Mouse (Mus musculus) myocyte (in vitro differentiated cells): ENCODE data around the gene Zbtb38. TPM values are rescaled to one million over a fixed set of nuclear protein-coding genes. Genes with fewer than 3 reads are reported as not detected.

ENCODE experiments used
- H3K27me3 ChIP-seq: one replicate; pipeline ENCODE4 v1.6.1; 2011; ENCODE audit not compliant: control insufficient read depth, insufficient read depth, insufficient read length
- H3K36me3 ChIP-seq: one replicate; pipeline ENCODE4 v1.6.1; 2011; ENCODE audit not compliant: control insufficient read depth, insufficient read depth
- H3K4me2 ChIP-seq: one replicate; pipeline ENCODE4 v1.6.1; 2011; ENCODE audit warnings: low read depth, control low read depth
- H3K4me3 ChIP-seq: one replicate; pipeline ENCODE4 v1.5.1; 2011; ENCODE audit warnings: mild to moderate bottlenecking, control low read depth, moderate library complexity
- H3K79me2 ChIP-seq: one replicate; pipeline ENCODE4 v1.6.1; 2011; ENCODE audit not compliant: control insufficient read depth, insufficient read depth
- H3ac ChIP-seq: one replicate; pipeline ENCODE4 v1.6.1; 2011; ENCODE audit not compliant: control insufficient read depth, insufficient read length
- CEBPB ChIP-seq: IDR thresholded peaks from 2 replicates; pipeline ENCODE4 v1.6.1; 2011; ENCODE audit warnings: mild to moderate bottlenecking, moderate library complexity; ENCODE audit not compliant: poor library complexity, insufficient read depth, severe bottlenecking
- E2F4 ChIP-seq: IDR thresholded peaks from one replicate; pipeline ENCODE4 v1.6.1; 2011; ENCODE audit warnings: mild to moderate bottlenecking, control low read depth, moderate library complexity; ENCODE audit not compliant: insufficient read depth
- MAX ChIP-seq: IDR thresholded peaks from one replicate; pipeline ENCODE4 v1.6.1; 2011; ENCODE audit warnings: low read depth, mild to moderate bottlenecking, control low read depth
- MYOD1 ChIP-seq, 3 experiments: IDR thresholded peaks; one replicate each; pipeline ENCODE4 v1.6.1; 2011; ENCODE audit warnings: control low read depth in 2 of 3, low read depth in 2 of 3, mild to moderate bottlenecking in 2 of 3, moderate library complexity in 1 of 3; ENCODE audit not compliant: insufficient read length in 2 of 3, control insufficient read depth in 1 of 3
- MYOG ChIP-seq, 3 experiments: IDR thresholded peaks; one replicate each; pipeline ENCODE4 v1.6.1; 2011; ENCODE audit warnings: control low read depth in 2 of 3, low read depth in 2 of 3, mild to moderate bottlenecking in 2 of 3; ENCODE audit not compliant: insufficient read length in 2 of 3, control insufficient read depth in 1 of 3, insufficient read depth in 1 of 3
- POLR2A ChIP-seq: IDR thresholded peaks from one replicate; pipeline ENCODE4 v1.6.1; 2011; ENCODE audit warnings: low read depth, mild to moderate bottlenecking, control low read depth, moderate library complexity; ENCODE audit not compliant: insufficient read length
- POLR2AphosphoS2 ChIP-seq: IDR thresholded peaks from one replicate; pipeline ENCODE4 v1.6.1; 2011; ENCODE audit warnings: low read depth, control low read depth; ENCODE audit not compliant: insufficient read length
- REST ChIP-seq: IDR thresholded peaks from one replicate; pipeline ENCODE4 v1.6.1; 2011; ENCODE audit warnings: mild to moderate bottlenecking, control low read depth, moderate library complexity; ENCODE audit not compliant: insufficient read depth, insufficient read length
- SRF ChIP-seq: IDR thresholded peaks from one replicate; pipeline ENCODE4 v1.6.1; 2011; ENCODE audit warnings: low read depth; ENCODE audit not compliant: control insufficient read depth, insufficient read length
- TCF12 ChIP-seq: IDR thresholded peaks from one replicate; pipeline ENCODE4 v1.6.1; 2011; ENCODE audit warnings: mild to moderate bottlenecking, control low read depth; ENCODE audit not compliant: poor library complexity, insufficient read depth, severe bottlenecking
- TCF3 ChIP-seq: IDR thresholded peaks from one replicate; pipeline ENCODE4 v1.6.1; 2011; ENCODE audit warnings: low read depth, control low read depth; ENCODE audit not compliant: insufficient read length
- USF1 ChIP-seq: IDR thresholded peaks from one replicate; pipeline ENCODE4 v1.6.1; 2011; ENCODE audit warnings: low read depth, mild to moderate bottlenecking, control low read depth, moderate library complexity
- polyA plus RNA-seq: library from polyadenylated mRNA; unstranded; fragments of >200 nt; fragmentation: generic; extraction: Trizol; gene quantifications from one replicate; pipeline ENCODE4 v1.2.1, GENCODE M21; 2012; ENCODE audit warnings: missing spikeins

Gene Zbtb38
- polyA plus RNA-seq, 1 experiment, result 9.1 TPM

GRCm38 (mm10) chr9:96716735-96717444 is 35.7 kb downstream of the Zbtb38 start:
- H3K4me2 ChIP-seq, result no peak overlapping the region
- H3K79me2 ChIP-seq, result peaks cover 63% of the 10 kb centered on the region
- no peak for TF ChIP-seq POLR2A
- TF ChIP-seq E2F4, result no peak
- TF ChIP-seq MAX, result no peak
- TF ChIP-seq POLR2AphosphoS2, result no peak
- H3K27me3 ChIP-seq, result no peaks in the 10 kb centered on the region
- H3K4me3 ChIP-seq, result no peak overlapping the region
- H3K36me3 ChIP-seq, result peaks cover 16% of the 10 kb centered on the region
- no peak overlapping the region for H3ac ChIP-seq

- TF ChIP-seq E2F4 (no peak), CEBPB (no peak), POLR2AphosphoS2 (no peak), TCF12 (no peak), MYOD1 (IDR thresholded peaks at IDR 0.05; ENCODE audit: control insufficient read depth in 1 of 3, insufficient read length in 2 of 3, low read depth in 2 of 3) (no peak), REST (no peak), MYOG (IDR thresholded peaks at IDR 0.05; ENCODE audit: control insufficient read depth in 1 of 3, insufficient read depth in 1 of 3, insufficient read length in 2 of 3, low read depth in 2 of 3) (no peak), TCF3 (no peak), POLR2A (no peak)
- H3K79me2 ChIP-seq, result peaks cover 63% of the 10 kb centered on the region
- no peak overlapping the region for H3ac ChIP-seq
- no peak overlapping the region for H3K4me2 ChIP-seq
- no peaks in the 10 kb centered on the region for H3K27me3 ChIP-seq
- no peak overlapping the region for H3K4me3 ChIP-seq
- H3K36me3 ChIP-seq, result peaks cover 18% of the 10 kb centered on the region
Observed at GRCm38 (mm10) chr9:96716136-96716535, 36.5 kb downstream of the Zbtb38 start.

- Histone ChIP-seq H3K27me3 (no peaks in the 10 kb centered on the region), H3K79me2 (peaks cover 68% of the 10 kb centered on the region), H3K4me2 (no peak overlapping the region), H3K4me3 (no peak overlapping the region), H3K36me3 (peaks cover 20% of the 10 kb centered on the region), H3ac (no peak overlapping the region)
- TF ChIP-seq MYOG (IDR thresholded peaks at IDR 0.05; ENCODE audit: control insufficient read depth in 1 of 3, insufficient read depth in 1 of 3, insufficient read length in 2 of 3, low read depth in 2 of 3) (no peak), E2F4 (no peak), CEBPB (no peak), TCF12 (no peak)
Observed at GRCm38 (mm10) chr9:96715171-96715570, 37.5 kb downstream of the Zbtb38 start.

GRCm38 (mm10) chr9:96713472-96714390 is 38.9 kb downstream of the Zbtb38 start:
- no peak overlapping the region for H3K4me3 ChIP-seq
- peaks cover 73% of the 10 kb centered on the region for H3K79me2 ChIP-seq
- H3K27me3 ChIP-seq, result no peaks in the 10 kb centered on the region
- peaks cover 24% of the 10 kb centered on the region for H3K36me3 ChIP-seq
- TF ChIP-seq MAX (no peak), MYOD1 (IDR thresholded peaks at IDR 0.05; ENCODE audit: control insufficient read depth in 1 of 3, insufficient read length in 2 of 3, low read depth in 2 of 3) (no peak), TCF12 (no peak), POLR2A (no peak), CEBPB (no peak), SRF (no peak), USF1 (no peak), MYOG (IDR thresholded peaks at IDR 0.05; ENCODE audit: control insufficient read depth in 1 of 3, insufficient read depth in 1 of 3, insufficient read length in 2 of 3, low read depth in 2 of 3) (no peak), POLR2AphosphoS2 (no peak), REST (no peak), E2F4 (no peak), TCF3 (no peak)
- peak overlapping the region; percentile 70 for H3K4me2 ChIP-seq
- no peak overlapping the region for H3ac ChIP-seq
